ENCODE assay signal across 22 mouse cellular contexts in the genomic region with DNA sequence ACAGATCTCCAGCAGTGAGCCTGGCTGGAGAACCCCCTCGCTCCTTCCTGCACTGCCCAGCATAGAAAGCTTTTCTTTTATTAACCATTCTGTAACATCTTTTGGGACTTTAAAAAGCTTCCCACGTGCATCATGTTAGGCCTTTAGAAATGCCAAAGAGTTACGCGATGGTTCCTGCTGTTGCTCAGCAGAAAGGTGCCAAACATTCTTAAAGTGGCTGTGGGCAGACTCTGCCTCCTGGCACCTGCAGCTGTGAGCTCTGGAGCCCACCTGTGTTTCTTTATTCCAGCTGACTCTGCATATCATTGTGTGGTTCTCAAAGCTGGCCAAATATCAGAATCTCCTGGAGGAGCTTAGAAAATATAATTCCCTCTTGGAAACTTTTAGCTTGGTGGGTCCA. TPM values are rescaled to one million over a fixed set of nuclear protein-coding genes. Genes with fewer than 3 reads are reported as not detected.
"Had no signal": no experiment of that assay in that cellular context is flagged by ENCODE, and none has a peak within 500 bp of the region (broad histone marks: within the 10 kb centered on the region; RNA-seq: fewer than 3 reads in every experiment).

No protein-coding gene starts in this region.

- ATAC-seq: hindbrain, embryonic 16.5 days; hindbrain, postnatal 0 days; inflammation-experienced regulatory T-cells, adult 6 months; intestine, embryonic 15.5 days; intestine, embryonic 16.5 days; intestine, postnatal 0 days had no signal

- DNase-seq: heart, postnatal 10 days; heart, postnatal 14 days; heart, postnatal 36 days; heart, postnatal 4 days; kidney, adult 11 months; kidney, adult 18-20 months; kidney, adult 2 months; kidney, adult 8-10 months; kidney, adult 9 months; kidney, postnatal 14 days; kidney, postnatal 25 days; kidney, postnatal 36 days; kidney, postnatal 4 days; layer of hippocampus, postnatal 36 days had no signal

RNA-seq across cellular contexts. Expression of gene Ccna1, which starts 51.3 kb away (rescaled TPM):
- total RNA-seq: heart, postnatal 25 days; heart, postnatal 36 days; hematopoietic stem cell, adult 5-6 weeks had no signal
